Mouse (Mus musculus) embryonic facial prominence, embryonic 14.5 days (tissue): ENCODE data around the gene Cd68. TPM values are rescaled to one million over a fixed set of nuclear protein-coding genes. Genes with fewer than 3 reads are reported as not detected.

ENCODE experiments used
- ATAC-seq: fragments of 200-750 bp; cut with Nextera tagmentation; 2 replicates; pipeline ENCODE4 v1.8.0; 2017; ENCODE audit warnings: low read depth, moderate number of reproducible peaks, moderate TSS enrichment
- DNase-seq: peaks from one replicate; pipeline ENCODE4 v3.0.0-alpha.2; 2015; ENCODE audit warnings: low spot score
- H3K27ac ChIP-seq: fragments of 300-500 bp; sonication (generic); replicated peaks from 2 replicates; pipeline ENCODE4 v1.5.1; 2014; ENCODE audit warnings: low read depth, mild to moderate bottlenecking, low read length, moderate library complexity
- H3K27me3 ChIP-seq: fragments of 300-500 bp; sonication (generic); replicated peaks from 2 replicates; pipeline ENCODE4 v1.6.1; 2014; ENCODE audit warnings: low read length; ENCODE audit not compliant: control insufficient read depth, insufficient read depth
- H3K36me3 ChIP-seq: fragments of 300-500 bp; sonication (generic); 2 replicates; pipeline ENCODE4 v1.6.1; 2014; ENCODE audit warnings: low read length, mixed read lengths; ENCODE audit not compliant: control insufficient read depth, insufficient read depth
- H3K4me1 ChIP-seq: fragments of 300-500 bp; sonication (generic); 2 replicates; pipeline ENCODE4 v1.6.1; 2014; ENCODE audit warnings: antibody characterized with exemption, low read length; ENCODE audit not compliant: control insufficient read depth, insufficient read depth
- H3K4me2 ChIP-seq: fragments of 300-500 bp; sonication (generic); 2 replicates; pipeline ENCODE4 v1.6.1; 2014; ENCODE audit warnings: low read depth, mild to moderate bottlenecking, low read length, moderate library complexity, mixed read lengths
- H3K4me3 ChIP-seq: fragments of 300-500 bp; sonication (generic); 2 replicates; pipeline ENCODE4 v1.5.1; 2014; ENCODE audit warnings: low read depth, mild to moderate bottlenecking, low read length
- H3K9ac ChIP-seq: fragments of 300-500 bp; sonication (generic); 2 replicates; pipeline ENCODE4 v1.6.1; 2014; ENCODE audit warnings: low read depth, mild to moderate bottlenecking, low read length, moderate library complexity, mixed read lengths
- H3K9me3 ChIP-seq: fragments of 300-500 bp; sonication (generic); 2 replicates; pipeline ENCODE4 v1.6.1; 2016; ENCODE audit warnings: low read length; ENCODE audit not compliant: control insufficient read depth
- WGBS: fragments of 180-500 bp; shearing (Covaris S2); extraction: QIAGEN DNeasy Blood & Tissue Kit; methylation state at CpG from one replicate; pipeline ENCODE4 v1.1.7; 2014; 5-methylcytosine and 5-hydroxymethylcytosine counted together
- polyA plus RNA-seq: library from polyadenylated mRNA; unstranded; fragments of >200 nt; fragmentation: Nextera tagmentation; extraction: Ambion mirVana; gene quantifications from 2 replicates; pipeline ENCODE4 v1.2.1, GENCODE M21; 2014

The Cd68 gene
- 22.0 and 25.5 TPM in 2 replicates for polyA plus RNA-seq

DNA sequence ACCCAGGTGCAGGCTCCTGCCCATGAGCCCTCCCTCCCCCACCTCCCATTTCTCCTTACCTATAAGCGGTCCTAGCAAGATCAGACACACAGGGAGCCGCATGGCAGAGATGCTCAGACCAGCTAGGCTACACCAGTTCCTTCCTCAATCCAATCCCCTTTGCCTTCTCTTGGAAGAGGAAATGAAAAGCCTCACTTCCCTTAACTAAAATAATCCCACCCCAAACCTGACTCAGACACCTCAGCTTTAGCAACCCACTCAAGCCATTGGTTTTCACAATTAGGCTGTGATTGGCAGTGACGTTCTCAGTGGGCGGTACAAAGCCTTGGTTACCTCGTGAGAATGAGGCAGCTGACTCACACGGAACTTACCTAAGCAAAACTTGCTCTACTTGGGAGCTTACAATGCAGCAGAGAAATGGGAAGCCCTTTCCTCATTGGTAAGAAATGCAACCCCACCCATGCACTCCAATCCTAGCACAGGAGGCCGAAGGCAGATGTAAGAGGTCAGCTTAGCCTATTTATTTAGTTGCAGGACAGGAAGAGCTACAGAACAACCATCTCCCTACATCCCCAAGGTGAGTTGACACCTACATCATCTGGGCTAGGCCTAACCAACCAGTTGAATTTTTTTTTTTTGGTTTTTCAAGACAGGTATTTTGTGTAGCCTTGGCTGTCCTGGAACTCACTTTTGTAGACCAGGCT, at the start of gene Cd68:
Cd68 (minus strand) TSS at position 193 of the 704 bp plus-strand sequence.
- ATAC-seq (no peak), DNase-seq (peak; percentile 72)
- Histone ChIP-seq H3K9me3 (no peaks in the 10 kb centered on the region), H3K4me2 (no peak within 1 kb of the TSS), H3K4me1 (peaks cover 16% of the 10 kb centered on the region), H3K4me3 (no peak within 1 kb of the TSS), H3K9ac (0 out of 2 replicates have a peak within 1 kb of the TSS, but pooled peaks have one; percentile 8), H3K27me3 (no peaks in the 10 kb centered on the region), H3K36me3 (peaks cover 71% of the 10 kb centered on the region), H3K27ac (peak within 1 kb of the TSS; percentile 50)
- 35% methylated on average over 7 of the region's 7 CpGs for WGBS

DNA sequence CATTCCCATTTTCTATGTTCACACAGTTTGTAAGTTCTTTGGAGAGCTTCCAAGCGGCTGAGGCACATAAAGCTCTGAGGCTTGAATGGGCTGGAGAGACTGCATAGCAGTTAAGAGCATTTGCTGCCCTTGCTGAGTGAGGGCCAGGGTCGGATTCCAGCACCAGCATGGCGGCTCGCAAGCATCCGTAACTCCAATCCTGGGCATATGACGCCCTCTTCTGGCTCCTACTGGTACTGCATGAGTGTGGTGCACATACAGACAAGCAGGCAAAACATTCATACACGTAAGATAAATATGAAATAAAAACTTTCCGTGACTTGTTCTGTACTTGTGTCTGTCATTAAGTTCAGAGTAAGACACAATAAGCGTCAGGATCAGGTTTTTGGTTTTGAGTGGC, 49.5 kb upstream of the Cd68 start:
- H3K36me3 ChIP-seq, result no peaks in the 10 kb centered on the region
- ATAC-seq (no peak), DNase-seq (peak; percentile 23)
- peaks cover 3% of the 10 kb centered on the region; the same call in 1 of the 2 replicates for H3K9me3 ChIP-seq
- H3K4me2 ChIP-seq, result no peak overlapping the region
- no peaks in the 10 kb centered on the region for H3K27me3 ChIP-seq
- peaks cover 8% of the 10 kb centered on the region; the same call in 1 of the 2 replicates for H3K4me1 ChIP-seq
- H3K9ac ChIP-seq, result no peak overlapping the region
- H3K27ac ChIP-seq, result no peak overlapping the region
- H3K4me3 ChIP-seq, result no peak overlapping the region
- 58% methylated on average over 9 of the region's 9 CpGs for WGBS

DNA sequence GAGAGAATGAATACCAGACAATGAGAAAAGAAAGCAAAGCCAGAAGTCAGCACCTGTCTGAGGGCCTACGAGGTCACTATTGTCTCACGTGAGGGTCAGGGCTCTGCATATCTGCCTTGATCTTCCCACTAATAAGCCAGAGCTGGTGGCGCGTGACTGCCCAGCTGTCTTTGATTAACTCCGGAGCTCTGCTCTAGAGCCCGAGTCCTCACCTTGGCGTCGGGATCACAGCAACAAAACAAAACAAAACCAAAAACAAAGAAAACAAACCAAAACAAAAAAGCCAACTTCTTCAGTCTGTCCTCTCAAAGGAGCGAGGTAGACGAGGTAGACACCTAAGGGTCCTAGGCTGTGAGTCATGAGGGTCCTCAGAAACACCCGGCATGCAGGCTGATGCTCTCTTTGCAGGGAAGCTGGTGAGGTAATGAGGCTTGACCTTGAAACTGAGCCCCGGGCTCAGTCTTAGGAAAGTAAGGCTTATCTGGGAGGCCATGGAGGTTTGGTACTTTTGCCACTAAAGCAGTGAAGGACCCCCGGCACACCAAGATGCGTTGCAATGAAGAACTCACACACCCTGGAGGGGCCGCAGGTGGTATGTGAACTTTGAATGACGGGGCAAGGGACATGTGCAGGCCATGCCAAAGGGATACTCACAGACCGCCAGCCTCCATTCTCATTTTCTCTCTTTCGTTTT, 48.8 kb upstream of the Cd68 start:
- ATAC-seq (peak; percentile 30; the same call in 1 of the 2 replicates), DNase-seq (peak; percentile 45)
- Histone ChIP-seq H3K27ac (no peak overlapping the region), H3K4me1 (peaks cover 8% of the 10 kb centered on the region; the same call in 1 of the 2 replicates), H3K9ac (no peak overlapping the region), H3K4me3 (no peak overlapping the region), H3K27me3 (no peaks in the 10 kb centered on the region), H3K36me3 (no peaks in the 10 kb centered on the region), H3K9me3 (peaks cover 3% of the 10 kb centered on the region; the same call in 1 of the 2 replicates), H3K4me2 (no peak overlapping the region)
- 37% methylated on average over 18 of the region's 18 CpGs for WGBS

DNA sequence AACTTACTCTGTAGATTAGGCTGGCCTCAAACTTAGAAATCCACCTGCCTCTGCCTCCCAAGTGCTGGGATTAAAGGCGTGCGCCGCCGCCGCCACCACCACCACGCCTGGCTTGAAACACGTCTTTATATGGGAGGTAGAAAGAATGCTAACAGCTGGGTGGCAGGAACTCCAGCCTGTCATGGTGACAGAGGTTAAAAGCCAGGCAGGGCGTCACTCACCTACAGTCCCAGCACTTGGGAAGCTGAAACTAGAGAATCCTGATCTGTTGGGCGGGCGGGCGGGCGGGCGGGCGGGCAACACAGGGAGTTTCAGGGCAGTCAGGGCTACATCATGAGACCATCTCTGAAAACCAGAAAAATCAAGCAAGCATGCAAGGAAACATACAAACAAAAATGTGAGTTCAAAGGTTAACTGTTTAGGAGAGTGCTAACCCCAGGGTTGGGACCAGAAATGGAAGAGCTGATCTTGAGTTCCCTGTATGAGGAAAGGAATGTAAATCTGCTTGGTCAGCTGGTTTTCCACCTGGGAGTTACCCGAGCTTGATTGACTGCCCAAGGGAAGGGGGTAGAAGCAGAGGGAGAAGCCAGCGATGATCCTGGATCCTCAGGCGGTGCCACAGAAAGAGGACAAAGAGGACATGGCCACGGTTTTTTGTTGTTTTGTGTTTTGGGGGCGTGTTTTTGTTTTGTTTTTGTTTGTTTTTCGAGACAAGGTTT, 47.2 kb upstream of the Cd68 start:
- Histone ChIP-seq H3K9me3 (peaks cover 3% of the 10 kb centered on the region; the same call in 1 of the 2 replicates), H3K27ac (no peak overlapping the region), H3K9ac (no peak overlapping the region), H3K27me3 (no peaks in the 10 kb centered on the region), H3K4me3 (no peak overlapping the region), H3K4me2 (no peak overlapping the region), H3K36me3 (no peaks in the 10 kb centered on the region), H3K4me1 (0 out of 2 replicates have a peak, but pooled peaks cover 3% of the 10 kb centered on the region)
- ATAC-seq (no peak), DNase-seq (no peak)
- 71% methylated on average over 20 of the region's 20 CpGs for WGBS

GRCm38 (mm10) chr11:69711082-69711481, 45.1 kb upstream of the Cd68 start:
- Histone ChIP-seq H3K27ac (no peak overlapping the region), H3K4me2 (no peak overlapping the region), H3K4me3 (no peak overlapping the region), H3K4me1 (0 out of 2 replicates have a peak, but pooled peaks cover 3% of the 10 kb centered on the region), H3K9me3 (peaks cover 3% of the 10 kb centered on the region; the same call in 1 of the 2 replicates), H3K9ac (no peak overlapping the region), H3K27me3 (no peaks in the 10 kb centered on the region), H3K36me3 (no peaks in the 10 kb centered on the region)
- ATAC-seq, result no peak
- DNase-seq, result no peak
- WGBS, result 73% methylated on average over 2 of the region's 2 CpGs

GRCm38 (mm10) chr11:69710470-69710869, 44.5 kb upstream of the Cd68 start:
- H3K4me1 ChIP-seq, result no peaks in the 10 kb centered on the region
- H3K9me3 ChIP-seq, result peaks cover 2% of the 10 kb centered on the region; the same call in 1 of the 2 replicates
- no peak overlapping the region for H3K4me2 ChIP-seq
- no peak for ATAC-seq
- H3K27ac ChIP-seq, result no peak overlapping the region
- 75% methylated on average over 3 of the region's 3 CpGs for WGBS
- no peaks in the 10 kb centered on the region for H3K27me3 ChIP-seq
- no peak overlapping the region for H3K9ac ChIP-seq
- no peak for DNase-seq
- H3K36me3 ChIP-seq, result no peaks in the 10 kb centered on the region
- no peak overlapping the region for H3K4me3 ChIP-seq

DNA sequence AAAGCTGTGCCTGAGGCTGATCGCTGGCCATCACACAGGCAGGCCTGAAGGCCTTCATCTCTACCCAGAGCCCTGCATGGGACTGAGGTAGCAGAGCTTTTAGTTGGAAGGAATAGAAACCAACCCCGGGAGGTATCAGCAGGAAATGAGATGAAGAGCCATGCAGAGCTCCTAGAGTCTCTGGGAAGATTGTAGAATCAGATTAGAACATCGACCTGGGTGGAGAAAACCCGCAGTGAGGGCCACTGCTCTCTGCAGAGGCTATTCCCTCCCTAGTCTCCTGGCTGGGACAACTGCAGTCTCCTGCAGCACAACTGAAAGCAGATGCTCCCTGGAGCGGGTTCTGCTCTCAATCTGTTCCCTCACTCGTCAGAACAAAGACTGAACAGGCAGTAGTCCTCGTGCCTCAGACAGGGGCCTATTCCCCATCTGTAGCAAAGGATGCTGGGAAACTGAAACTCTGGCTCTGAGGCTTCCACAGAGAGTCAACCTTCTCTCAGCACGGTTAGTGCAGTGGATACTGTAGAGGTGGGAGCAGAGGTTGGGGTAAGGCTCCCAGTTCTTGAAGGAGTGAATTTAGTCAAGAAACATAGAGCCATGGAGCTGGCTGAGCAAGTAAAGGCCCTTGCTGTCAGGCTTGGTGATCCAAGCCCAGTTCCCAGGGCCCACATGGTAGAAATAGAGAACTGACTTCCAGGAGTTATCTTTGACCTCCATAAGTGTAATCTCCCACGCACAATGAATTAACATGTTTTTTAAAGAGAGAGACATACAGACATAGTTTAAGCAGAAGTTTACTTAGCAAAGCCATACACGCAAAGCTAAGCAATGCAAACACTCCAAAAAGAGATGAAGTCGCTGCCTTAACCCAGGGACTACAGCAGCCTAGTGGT, 43.8 kb upstream of the Cd68 start:
- Histone ChIP-seq H3K4me2 (no peak overlapping the region), H3K4me1 (no peaks in the 10 kb centered on the region), H3K9ac (peak overlapping the region; percentile 15; the same call in 1 of the 2 replicates), H3K27ac (peak overlapping the region; percentile 70), H3K27me3 (no peaks in the 10 kb centered on the region), H3K4me3 (no peak overlapping the region), H3K9me3 (no peaks in the 10 kb centered on the region), H3K36me3 (no peaks in the 10 kb centered on the region)
- ATAC-seq (no peak), DNase-seq (peak; percentile 46)
- 43% methylated on average over 11 of the region's 11 CpGs for WGBS
